Mouse (Mus musculus): Measurements from ENCODE around the gene Defb36.

Gene Defb36

GRCm38 (mm10) chr2:152604057-152604456 is at the start of gene Defb36:
TSS of gene Defb36 (plus strand) at chr2:152604327.
- peak; percentile 19 for DNase-seq

- DNase-seq = no peak
Measured at GRCm38 (mm10) chr2:152556655-152557054, 47.5 kb upstream of the Defb36 start.

GRCm38 (mm10) chr2:152569038-152569437 is 35.1 kb upstream of the Defb36 start, which contains the start of gene Gm17416:
TSS of gene Gm17416 (plus strand) at chr2:152569338.
- no peak for DNase-seq

- no peak for DNase-seq
Measured at GRCm38 (mm10) chr2:152569881-152570280, 34.2 kb upstream of the Defb36 start.

- no peak for DNase-seq
Measured at GRCm38 (mm10) chr2:152570313-152570712, 33.8 kb upstream of the Defb36 start.

- DNase-seq = peak; percentile 12
Measured at GRCm38 (mm10) chr2:152572114-152572794, 31.9 kb upstream of the Defb36 start, which contains the start of gene Defb21. TSS of gene Defb21 (plus strand) at chr2:152572744.

GRCm38 (mm10) chr2:152573484-152573883 is 30.6 kb upstream of the Defb36 start:
- no peak for DNase-seq

- no peak for DNase-seq
Measured at GRCm38 (mm10) chr2:152580107-152580506, 24.0 kb upstream of the Defb36 start, which contains the start of gene Defb19. TSS of gene Defb19 (minus strand) at chr2:152580312.

- no peak for DNase-seq
Measured at GRCm38 (mm10) chr2:152580612-152581011, 23.5 kb upstream of the Defb36 start.

- DNase-seq = no peak
Measured at GRCm38 (mm10) chr2:152586926-152587560, 17.1 kb upstream of the Defb36 start.

- no peak for DNase-seq
Measured at GRCm38 (mm10) chr2:152588450-152588849, 15.7 kb upstream of the Defb36 start.

- no peak for DNase-seq
Measured at GRCm38 (mm10) chr2:152589021-152589420, 15.1 kb upstream of the Defb36 start.

- DNase-seq = no peak
Measured at GRCm38 (mm10) chr2:152599299-152599698, 4.8 kb upstream of the Defb36 start, which contains the start of gene Defb45. TSS of gene Defb45 (minus strand) at chr2:152599399.

GRCm38 (mm10) chr2:152600076-152600475 is 4.1 kb upstream of the Defb36 start:
- no peak for DNase-seq

- no peak for DNase-seq
Measured at GRCm38 (mm10) chr2:152601275-152601960, 2.7 kb upstream of the Defb36 start.

GRCm38 (mm10) chr2:152607746-152608145 is 3.6 kb downstream of the Defb36 start:
- no peak for DNase-seq

- no peak for DNase-seq
Measured at GRCm38 (mm10) chr2:152608719-152609118, 4.6 kb downstream of the Defb36 start.

- DNase-seq = no peak
Measured at GRCm38 (mm10) chr2:152612193-152612592, 8.1 kb downstream of the Defb36 start.

GRCm38 (mm10) chr2:152615563-152615962 is 11.4 kb downstream of the Defb36 start:
- peak; percentile 49 for DNase-seq

- no peak for DNase-seq
Measured at GRCm38 (mm10) chr2:152616470-152616869, 12.3 kb downstream of the Defb36 start.

- peak; percentile 20 for DNase-seq
Measured at GRCm38 (mm10) chr2:152617374-152617773, 13.2 kb downstream of the Defb36 start.

GRCm38 (mm10) chr2:152620367-152621134 is 16.4 kb downstream of the Defb36 start:
- DNase-seq = no peak

GRCm38 (mm10) chr2:152622151-152622550 is 18.0 kb downstream of the Defb36 start:
- no peak for DNase-seq

All from thymus, postnatal 25 days (tissue).